Mouse (Mus musculus): ENCODE measurements around the gene Zbed5.
"Not testable (repeated sequence)": the region's sequence is repeated elsewhere in the genome, so short reads cannot be mapped to it uniquely, and the experiment has no call there.

Zbed5 gene

GRCm38 (mm10) chr5:129895198-129896088 lies at the start of gene Zbed5:
TSS of gene Zbed5 (plus strand) at chr5:129895723.
- peak; percentile 75 for DNase-seq (ENCODE audit: low spot score)

GRCm38 (mm10) chr5:129846752-129847557 lies 48.6 kb upstream of the Zbed5 start, which contains the start of gene Sumf2:
TSS of gene Sumf2 (plus strand) at chr5:129846986.
- peak; percentile 88 for DNase-seq (ENCODE audit: low spot score)

GRCm38 (mm10) chr5:129847558-129847820 lies 48.0 kb upstream of the Zbed5 start:
- DNase-seq (ENCODE audit: low spot score) = no peak

- DNase-seq (ENCODE audit: low spot score) = no peak
Observed at GRCm38 (mm10) chr5:129855163-129855562, 40.4 kb upstream of the Zbed5 start.

- DNase-seq (ENCODE audit: low spot score) = no peak
Observed at GRCm38 (mm10) chr5:129856414-129856813, 39.1 kb upstream of the Zbed5 start.

GRCm38 (mm10) chr5:129862325-129862724 lies 33.2 kb upstream of the Zbed5 start:
- DNase-seq (ENCODE audit: low spot score) = no peak

GRCm38 (mm10) chr5:129864467-129864866 lies 31.1 kb upstream of the Zbed5 start:
- no peak for DNase-seq (ENCODE audit: low spot score)

- no peak for DNase-seq (ENCODE audit: low spot score)
Observed at GRCm38 (mm10) chr5:129865841-129866240, 29.7 kb upstream of the Zbed5 start.

GRCm38 (mm10) chr5:129869238-129869995 lies 26.1 kb upstream of the Zbed5 start:
- no peak for DNase-seq (ENCODE audit: low spot score)

GRCm38 (mm10) chr5:129871238-129871637 lies 24.3 kb upstream of the Zbed5 start:
- no peak for DNase-seq (ENCODE audit: low spot score)

GRCm38 (mm10) chr5:129873942-129874341 lies 21.6 kb upstream of the Zbed5 start:
- no peak for DNase-seq (ENCODE audit: low spot score)

GRCm38 (mm10) chr5:129875098-129875497 lies 20.4 kb upstream of the Zbed5 start:
- DNase-seq (ENCODE audit: low spot score) = no peak

- no peak for DNase-seq (ENCODE audit: low spot score)
Observed at GRCm38 (mm10) chr5:129877731-129878455, 17.6 kb upstream of the Zbed5 start.

- no peak for DNase-seq (ENCODE audit: low spot score)
Observed at GRCm38 (mm10) chr5:129878946-129879345, 16.6 kb upstream of the Zbed5 start.

GRCm38 (mm10) chr5:129879888-129880287 lies 15.6 kb upstream of the Zbed5 start:
- DNase-seq (ENCODE audit: low spot score) = no peak

GRCm38 (mm10) chr5:129886271-129886670 lies 9.3 kb upstream of the Zbed5 start:
- DNase-seq (ENCODE audit: low spot score) = peak; percentile 31

- peak; percentile 85 for DNase-seq (ENCODE audit: low spot score)
Observed at GRCm38 (mm10) chr5:129886911-129887636, 8.4 kb upstream of the Zbed5 start, which contains the start of gene Chchd2. TSS of gene Chchd2 (minus strand) at chr5:129887470.

- DNase-seq (ENCODE audit: low spot score) = not testable (repeated sequence)
Observed at GRCm38 (mm10) chr5:129890390-129890789, 5.1 kb upstream of the Zbed5 start.

GRCm38 (mm10) chr5:129898449-129898848 lies 2.9 kb downstream of the Zbed5 start, which contains the start of gene Phkg1:
TSS of gene Phkg1 (minus strand) at chr5:129898549.
- no peak for DNase-seq (ENCODE audit: low spot score)

- no peak for DNase-seq (ENCODE audit: low spot score)
Observed at GRCm38 (mm10) chr5:129907775-129908174, 12.3 kb downstream of the Zbed5 start.

All from spleen, adult 12 weeks (tissue).